Mouse (Mus musculus): ENCODE measurements around the gene Klhl22. TPM values are rescaled to one million over a fixed set of nuclear protein-coding genes. Genes with fewer than 3 reads are reported as not detected.

Gene Klhl22
- polyA plus RNA-seq, 1 experiment = 107 TPM

DNA sequence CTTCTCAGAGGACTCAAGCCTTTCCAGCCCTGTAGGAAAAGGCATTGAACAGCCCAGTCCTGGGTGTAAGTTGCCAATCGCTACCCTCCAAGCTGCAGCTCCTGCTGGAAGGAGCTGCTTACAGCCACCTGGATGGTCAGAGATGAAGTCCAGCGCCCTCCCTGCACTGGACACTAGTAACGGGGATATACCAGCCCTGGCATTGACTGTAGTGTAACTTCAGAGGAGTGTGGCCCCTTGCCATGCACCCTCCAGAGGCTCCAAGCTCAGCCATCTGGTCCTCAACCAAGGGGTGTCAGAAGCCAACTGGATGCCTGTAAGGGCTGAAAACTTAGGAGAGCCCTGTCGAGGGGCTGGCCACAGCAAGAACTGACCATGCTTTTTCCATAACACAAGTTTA is 80.6 kb downstream of the Klhl22 start:
- H3K4me3 ChIP-seq = no peak overlapping the region
- H3K27me3 ChIP-seq (ENCODE audit: control insufficient read depth, insufficient read depth, insufficient read length) = peaks cover 13% of the 10 kb centered on the region
- H3K79me2 ChIP-seq (ENCODE audit: control insufficient read depth, insufficient read depth) = no peaks in the 10 kb centered on the region
- TF ChIP-seq TCF12 (IDR thresholded peaks at IDR 0.05; ENCODE audit: insufficient read depth, poor library complexity, severe bottlenecking) = no peak
- TF ChIP-seq POLR2AphosphoS2 (IDR thresholded peaks at IDR 0.05; ENCODE audit: insufficient read length, low read depth) = no peak
- TF ChIP-seq SRF (IDR thresholded peaks at IDR 0.05; ENCODE audit: control insufficient read depth, insufficient read length, low read depth) = no peak
- TF ChIP-seq USF1 (IDR thresholded peaks at IDR 0.05; ENCODE audit: low read depth) = no peak
- no peak for TF ChIP-seq MAX (IDR thresholded peaks at IDR 0.05; ENCODE audit: low read depth)
- TF ChIP-seq MYOD1 (IDR thresholded peaks at IDR 0.05; ENCODE audit: control insufficient read depth in 1 of 3, insufficient read length in 2 of 3, low read depth in 2 of 3) = no peak
- no peak overlapping the region for H3K4me2 ChIP-seq (ENCODE audit: low read depth)
- no peak overlapping the region for H3ac ChIP-seq (ENCODE audit: control insufficient read depth, insufficient read length)
- H3K36me3 ChIP-seq (ENCODE audit: control insufficient read depth, insufficient read depth) = peaks cover 5% of the 10 kb centered on the region

DNA sequence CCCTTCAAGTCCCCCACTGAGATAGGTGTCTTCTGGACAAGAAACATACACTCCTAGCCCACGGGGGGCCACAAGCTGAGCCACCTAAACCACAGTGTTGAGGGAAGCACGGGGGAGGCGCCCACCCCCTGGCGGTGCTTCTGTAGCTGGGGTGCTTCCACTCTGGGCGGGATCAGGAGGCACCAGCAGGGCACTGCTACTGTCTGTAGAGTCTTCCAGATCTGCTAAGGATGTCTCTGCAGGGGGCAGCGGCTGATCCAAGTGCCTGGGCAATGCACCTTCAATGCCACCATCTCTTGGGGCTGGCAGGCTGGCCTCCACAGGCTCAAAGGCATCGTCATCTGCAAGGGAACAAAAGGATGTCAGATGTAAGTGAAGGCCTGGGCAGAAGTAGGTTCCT is 83.0 kb downstream of the Klhl22 start:
- Histone ChIP-seq H3ac (ENCODE audit: control insufficient read depth, insufficient read length) (no peak overlapping the region), H3K4me2 (ENCODE audit: low read depth) (no peak overlapping the region), H3K36me3 (ENCODE audit: control insufficient read depth, insufficient read depth) (peaks cover 10% of the 10 kb centered on the region), H3K79me2 (ENCODE audit: control insufficient read depth, insufficient read depth) (no peaks in the 10 kb centered on the region), H3K4me3 (no peak overlapping the region), H3K27me3 (ENCODE audit: control insufficient read depth, insufficient read depth, insufficient read length) (no peaks in the 10 kb centered on the region)
- TF ChIP-seq MAX (IDR thresholded peaks at IDR 0.05; ENCODE audit: low read depth) (no peak), POLR2AphosphoS2 (IDR thresholded peaks at IDR 0.05; ENCODE audit: insufficient read length, low read depth) (no peak), MYOG (IDR thresholded peaks at IDR 0.05; ENCODE audit: control insufficient read depth in 1 of 3, insufficient read depth in 1 of 3, insufficient read length in 2 of 3, low read depth in 2 of 3) (no peak), TCF12 (IDR thresholded peaks at IDR 0.05; ENCODE audit: insufficient read depth, poor library complexity, severe bottlenecking) (no peak), CEBPB (IDR thresholded peaks at IDR 0.05; ENCODE audit: insufficient read depth, poor library complexity, severe bottlenecking) (no peak), E2F4 (IDR thresholded peaks at IDR 0.05; ENCODE audit: insufficient read depth) (no peak), MYOD1 (IDR thresholded peaks at IDR 0.05; ENCODE audit: control insufficient read depth in 1 of 3, insufficient read length in 2 of 3, low read depth in 2 of 3) (no peak), POLR2A (IDR thresholded peaks at IDR 0.05; ENCODE audit: insufficient read length, low read depth) (no peak)

Other genes with a start within 250 kb of the Klhl22 start
- 42.6 TPM for gene Thap7, start 228.5 kb upstream of the Klhl22 start, polyA plus RNA-seq (2012; fragmentation: generic; extraction: Trizol)
- gene Lrrc74b, start 198.4 kb upstream of the Klhl22 start, polyA plus RNA-seq (2012; fragmentation: generic; extraction: Trizol) = 0.08 TPM
- gene P2rx6, start 197.7 kb upstream of the Klhl22 start, polyA plus RNA-seq (2012; fragmentation: generic; extraction: Trizol) = 3.3 TPM
- 1.1 TPM for gene Slc7a4, start 176.4 kb upstream of the Klhl22 start, polyA plus RNA-seq (2012; fragmentation: generic; extraction: Trizol)
- gene Smpd4, start 140.3 kb upstream of the Klhl22 start, polyA plus RNA-seq (2012; fragmentation: generic; extraction: Trizol) = 15.2 TPM
- 1.5 TPM for gene Ccdc74a, start 113.1 kb upstream of the Klhl22 start, polyA plus RNA-seq (2012; fragmentation: generic; extraction: Trizol)
- gene Med15, start 26.7 kb upstream of the Klhl22 start, polyA plus RNA-seq (2012; fragmentation: generic; extraction: Trizol) = 42.9 TPM
- 25.9 TPM for gene Scarf2, start 37.7 kb downstream of the Klhl22 start, polyA plus RNA-seq (2012; fragmentation: generic; extraction: Trizol)
- gene B830017H08Rik, start 73.5 kb downstream of the Klhl22 start, polyA plus RNA-seq (2012; fragmentation: generic; extraction: Trizol) = 0.02 TPM
- 1.2 TPM for gene Car15, start 78.7 kb downstream of the Klhl22 start, polyA plus RNA-seq (2012; fragmentation: generic; extraction: Trizol)
- gene Gm20518, start 132.1 kb downstream of the Klhl22 start, polyA plus RNA-seq (2012; fragmentation: generic; extraction: Trizol) = 0.08 TPM
- 0.07 TPM for gene Tssk1, start 134.6 kb downstream of the Klhl22 start, polyA plus RNA-seq (2012; fragmentation: generic; extraction: Trizol)
- gene Dgcr2, start 138.9 kb downstream of the Klhl22 start, polyA plus RNA-seq (2012; fragmentation: generic; extraction: Trizol) = 42.8 TPM
- 0.07 TPM for gene Tssk2, start 139.0 kb downstream of the Klhl22 start, polyA plus RNA-seq (2012; fragmentation: generic; extraction: Trizol)
- gene Ess2, start 151.7 kb downstream of the Klhl22 start, polyA plus RNA-seq (2012; fragmentation: generic; extraction: Trizol) = 17.4 TPM
- gene Gsc2, start 155.4 kb downstream of the Klhl22 start, polyA plus RNA-seq (2012; fragmentation: generic; extraction: Trizol) = not detected
- gene Slc25a1, start 168.6 kb downstream of the Klhl22 start, polyA plus RNA-seq (2012; fragmentation: generic; extraction: Trizol) = 72.5 TPM
- not detected for gene Vpreb2, start 220.8 kb downstream of the Klhl22 start, polyA plus RNA-seq (2012; fragmentation: generic; extraction: Trizol)